Mouse (Mus musculus) layer of hippocampus, postnatal 14 days (tissue): ENCODE measurements at regions not wholly inside any gene's neighbourhood (a gene's known extent, or its start where the extent isn't known, plus 50 kb on each side); places are given as distances from the start of the nearest gene placed in this dataset.

Experiments used
- DNase-seq, 2 experiments: peaks; one replicate each; pipeline ENCODE4 v3.0.0; 2021 to 2022; ENCODE audit warnings: low spot score in 2 of 2, mixed read lengths in 1 of 2

GRCm38 (mm10) chr12:48680957-48681356 lies 701.5 kb upstream of the Foxg1 start:
- DNase-seq: no peak

GRCm38 (mm10) chr12:48705963-48706362 lies 676.5 kb upstream of the Foxg1 start:
- DNase-seq: no peak

- no peak for DNase-seq
Measured at GRCm38 (mm10) chr12:48713646-48714045, 668.8 kb upstream of the Foxg1 start.

DNA sequence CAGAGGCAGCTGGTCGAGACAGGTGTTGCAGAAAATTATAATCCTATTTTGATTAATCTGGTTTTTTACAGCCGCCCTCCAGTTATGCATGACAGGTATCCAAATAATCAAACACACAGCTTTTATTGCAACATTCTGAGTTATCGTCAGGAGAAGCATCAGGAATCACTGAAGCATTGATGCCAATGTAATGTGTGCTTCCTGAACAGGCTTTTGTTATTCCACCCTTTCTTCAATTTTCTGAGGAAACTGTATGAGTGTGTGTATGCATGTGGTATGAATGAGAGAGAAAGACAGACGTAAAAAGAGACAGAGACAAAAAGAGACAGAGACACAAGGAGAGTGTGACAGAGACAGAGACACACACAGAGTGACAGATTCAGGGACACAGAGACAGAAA lies 652.6 kb upstream of the Foxg1 start:
- no peak for DNase-seq

GRCm38 (mm10) chr12:48758805-48759396 lies 623.6 kb upstream of the Foxg1 start:
- DNase-seq: no peak
